Mouse (Mus musculus): Measurements from ENCODE around the gene Zar1. TPM values are rescaled to one million over a fixed set of nuclear protein-coding genes. Genes with fewer than 3 reads are reported as not detected.
A peak's percentile ranks its signal among the peaks of the same experiment; 100 is the strongest.
"Not testable (repeated sequence)": the region's sequence is repeated elsewhere in the genome, so short reads cannot be mapped to it uniquely, and the experiment has no call there.

The Zar1 gene
- polyA plus RNA-seq (2012; rRNA removed): not detected in 2 replicates

DNA sequence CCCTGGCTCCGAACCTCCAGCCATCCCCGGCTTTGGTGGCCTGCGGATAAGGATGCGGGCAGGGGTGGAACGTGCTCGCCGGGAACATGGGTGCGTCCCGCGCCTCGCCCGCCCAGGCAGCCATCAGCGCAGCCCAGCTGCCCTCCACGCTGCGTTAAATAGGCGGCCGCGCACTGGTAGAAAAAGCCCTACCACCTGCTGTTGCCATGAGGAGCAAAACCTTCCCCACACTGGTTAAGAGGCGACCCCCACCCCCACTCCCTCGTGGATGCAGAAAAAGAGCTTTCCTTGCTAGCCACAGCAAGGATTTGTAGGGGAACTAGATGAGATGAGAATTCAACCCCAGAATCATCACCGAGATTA is at the start of gene Zar1:
Gene Zar1, minus strand, starts transcription at position 285 of the 363 bp plus-strand sequence.
- H3K27me3 ChIP-seq (ENCODE audit: control insufficient read depth, insufficient read depth, low read length); H3K27ac ChIP-seq (ENCODE audit: control insufficient read depth, insufficient read depth, low read depth, low read length); H3K4me1 ChIP-seq (ENCODE audit: control insufficient read depth, insufficient read depth, low read length); H3K36me3 ChIP-seq (ENCODE audit: control insufficient read depth, insufficient read depth, low read length): not testable (repeated sequence)
- peak within 1 kb of the TSS; percentile 28; the same call in 1 of the 2 replicates for H3K4me3 ChIP-seq (ENCODE audit: control insufficient read depth, low read depth, low read length)

DNA sequence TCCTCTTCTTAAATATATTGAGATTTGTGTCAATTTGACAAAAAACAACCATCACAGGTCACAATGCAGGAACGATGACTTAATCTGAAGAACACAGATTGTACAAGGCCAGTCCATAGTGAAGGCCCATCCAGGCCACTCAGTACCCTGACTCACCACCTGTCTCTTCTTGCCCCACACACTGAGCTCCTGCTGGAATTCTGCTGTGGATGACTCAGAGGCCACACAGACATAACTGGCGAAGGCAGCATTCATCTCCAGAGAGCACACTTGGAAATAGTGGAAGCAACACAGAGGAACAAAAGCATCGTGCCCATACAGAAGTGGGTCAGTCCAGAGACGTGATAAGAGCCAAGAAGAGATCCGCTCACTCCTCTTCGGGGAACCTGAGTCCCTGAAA is 49.0 kb upstream of the Zar1 start:
- Histone ChIP-seq H3K4me3 (ENCODE audit: control insufficient read depth, low read depth, low read length) (no peak overlapping the region), H3K27me3 (ENCODE audit: control insufficient read depth, insufficient read depth, low read length) (no peaks in the 10 kb centered on the region), H3K36me3 (ENCODE audit: control insufficient read depth, insufficient read depth, low read length) (no peaks in the 10 kb centered on the region), H3K27ac (ENCODE audit: control insufficient read depth, insufficient read depth, low read depth, low read length) (no peak overlapping the region), H3K4me1 (ENCODE audit: control insufficient read depth, insufficient read depth, low read length) (no peaks in the 10 kb centered on the region)
- TF ChIP-seq CTCF (IDR thresholded peaks at IDR 0.05; ENCODE audit: control insufficient read depth, insufficient read depth, insufficient replicate concordance, low read depth, low read length): no peak

DNA sequence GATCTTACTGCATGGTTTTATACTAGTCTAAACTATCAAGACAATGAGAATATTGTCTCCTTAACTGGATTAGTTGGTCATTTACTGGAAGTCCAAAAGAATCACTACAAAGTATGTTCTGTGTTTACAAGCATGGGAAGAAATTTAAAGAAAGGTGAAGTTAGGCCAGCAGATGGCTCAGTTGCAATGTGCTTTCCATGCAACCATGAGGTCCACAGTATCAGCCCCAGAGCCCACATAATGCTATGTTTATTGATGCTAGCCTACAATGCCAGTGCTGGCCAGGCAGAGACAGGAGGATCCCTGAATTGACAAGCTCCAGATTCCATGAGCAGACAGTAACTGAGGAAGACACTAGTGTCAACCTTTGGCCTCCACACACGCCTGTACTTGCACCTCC is 40.0 kb upstream of the Zar1 start:
- Histone ChIP-seq H3K27me3 (ENCODE audit: control insufficient read depth, insufficient read depth, low read length) (no peaks in the 10 kb centered on the region), H3K4me3 (ENCODE audit: control insufficient read depth, low read depth, low read length) (no peak overlapping the region), H3K36me3 (ENCODE audit: control insufficient read depth, insufficient read depth, low read length) (no peaks in the 10 kb centered on the region), H3K27ac (ENCODE audit: control insufficient read depth, insufficient read depth, low read depth, low read length) (no peak overlapping the region), H3K4me1 (ENCODE audit: control insufficient read depth, insufficient read depth, low read length) (no peaks in the 10 kb centered on the region)
- TF ChIP-seq POLR2A (IDR thresholded peaks at IDR 0.05; ENCODE audit: control insufficient read depth, low read depth, low read length): no peak
- TF ChIP-seq CTCF (IDR thresholded peaks at IDR 0.05; ENCODE audit: control insufficient read depth, insufficient read depth, insufficient replicate concordance, low read depth, low read length): no peak

DNA sequence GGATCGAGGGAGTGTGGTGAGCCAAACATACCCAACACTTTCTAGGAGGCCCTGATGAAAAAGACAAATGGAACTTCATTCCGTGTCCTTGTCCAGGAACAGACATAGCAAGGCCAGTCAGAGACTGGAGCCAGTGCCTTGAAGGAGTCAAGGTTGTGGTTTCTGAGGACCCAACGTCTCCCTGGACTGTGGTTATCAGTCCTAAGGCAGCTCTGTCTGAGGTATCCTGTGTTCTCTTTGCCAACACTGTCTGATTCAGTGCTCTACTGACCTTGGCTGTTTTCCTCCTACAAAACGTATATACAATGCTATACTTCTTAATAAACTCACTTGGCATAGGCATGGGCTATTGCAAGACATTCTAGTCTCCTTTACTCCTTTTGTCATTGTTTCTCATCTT is 36.4 kb upstream of the Zar1 start:
- H3K4me1 ChIP-seq (ENCODE audit: control insufficient read depth, insufficient read depth, low read length): no peaks in the 10 kb centered on the region
- no peak overlapping the region for H3K4me3 ChIP-seq (ENCODE audit: control insufficient read depth, low read depth, low read length)
- no peak overlapping the region for H3K27ac ChIP-seq (ENCODE audit: control insufficient read depth, insufficient read depth, low read depth, low read length)
- TF ChIP-seq POLR2A (IDR thresholded peaks at IDR 0.05; ENCODE audit: control insufficient read depth, low read depth, low read length) (no peak), CTCF (IDR thresholded peaks at IDR 0.05; ENCODE audit: control insufficient read depth, insufficient read depth, insufficient replicate concordance, low read depth, low read length) (no peak)
- H3K36me3 ChIP-seq (ENCODE audit: control insufficient read depth, insufficient read depth, low read length): no peaks in the 10 kb centered on the region
- H3K27me3 ChIP-seq (ENCODE audit: control insufficient read depth, insufficient read depth, low read length): no peaks in the 10 kb centered on the region

DNA sequence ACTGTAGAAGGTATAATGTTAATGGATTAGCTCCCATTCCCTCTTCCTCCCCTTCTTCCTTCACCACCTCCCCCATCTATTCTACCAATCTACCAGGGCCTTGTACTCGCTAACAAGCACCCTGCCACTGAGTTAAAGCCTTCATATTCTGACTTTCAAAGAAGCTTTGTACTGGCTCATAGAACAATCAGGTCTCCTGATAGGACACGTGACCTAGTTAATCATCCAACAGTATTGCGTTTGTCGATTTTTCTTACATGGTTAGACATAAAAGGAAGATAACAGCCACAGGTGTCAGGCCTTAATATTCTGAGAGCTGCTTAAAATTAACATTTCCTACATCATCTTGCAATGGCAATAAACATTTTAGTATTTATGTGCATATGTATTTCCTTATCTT is 22.1 kb upstream of the Zar1 start:
- TF ChIP-seq POLR2A (IDR thresholded peaks at IDR 0.05; ENCODE audit: control insufficient read depth, low read depth, low read length) (no peak), CTCF (IDR thresholded peaks at IDR 0.05; ENCODE audit: control insufficient read depth, insufficient read depth, insufficient replicate concordance, low read depth, low read length) (no peak)
- Histone ChIP-seq H3K36me3 (ENCODE audit: control insufficient read depth, insufficient read depth, low read length) (no peaks in the 10 kb centered on the region), H3K27me3 (ENCODE audit: control insufficient read depth, insufficient read depth, low read length) (no peaks in the 10 kb centered on the region), H3K27ac (ENCODE audit: control insufficient read depth, insufficient read depth, low read depth, low read length) (no peak overlapping the region), H3K4me1 (ENCODE audit: control insufficient read depth, insufficient read depth, low read length) (no peaks in the 10 kb centered on the region), H3K4me3 (ENCODE audit: control insufficient read depth, low read depth, low read length) (no peak overlapping the region)

DNA sequence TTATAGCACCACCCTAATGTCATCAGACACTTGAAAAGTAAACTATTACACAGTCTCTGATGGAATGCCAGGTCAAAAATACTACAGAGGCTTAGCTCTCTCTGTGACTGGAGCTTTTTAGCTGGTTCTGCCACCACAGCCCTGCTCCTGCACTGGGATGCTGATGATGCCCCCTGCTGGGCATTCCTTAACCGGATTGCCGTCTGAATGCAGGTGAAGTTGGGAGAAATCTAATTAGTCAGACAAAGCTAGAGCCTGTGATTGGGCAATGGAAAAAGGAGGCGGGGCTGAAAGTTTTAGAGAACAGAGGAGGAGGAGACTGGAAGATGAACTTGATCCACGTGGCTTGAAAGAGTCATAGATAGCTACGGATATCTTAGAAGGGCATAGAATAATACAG is 20.0 kb upstream of the Zar1 start:
- Histone ChIP-seq H3K4me3 (ENCODE audit: control insufficient read depth, low read depth, low read length) (no peak overlapping the region), H3K36me3 (ENCODE audit: control insufficient read depth, insufficient read depth, low read length) (no peaks in the 10 kb centered on the region), H3K27ac (ENCODE audit: control insufficient read depth, insufficient read depth, low read depth, low read length) (no peak overlapping the region), H3K4me1 (ENCODE audit: control insufficient read depth, insufficient read depth, low read length) (no peaks in the 10 kb centered on the region), H3K27me3 (ENCODE audit: control insufficient read depth, insufficient read depth, low read length) (no peaks in the 10 kb centered on the region)
- TF ChIP-seq POLR2A (IDR thresholded peaks at IDR 0.05; ENCODE audit: control insufficient read depth, low read depth, low read length) (no peak), CTCF (IDR thresholded peaks at IDR 0.05; ENCODE audit: control insufficient read depth, insufficient read depth, insufficient replicate concordance, low read depth, low read length) (peak; percentile 44; the same call in 1 of the 2 replicates)

DNA sequence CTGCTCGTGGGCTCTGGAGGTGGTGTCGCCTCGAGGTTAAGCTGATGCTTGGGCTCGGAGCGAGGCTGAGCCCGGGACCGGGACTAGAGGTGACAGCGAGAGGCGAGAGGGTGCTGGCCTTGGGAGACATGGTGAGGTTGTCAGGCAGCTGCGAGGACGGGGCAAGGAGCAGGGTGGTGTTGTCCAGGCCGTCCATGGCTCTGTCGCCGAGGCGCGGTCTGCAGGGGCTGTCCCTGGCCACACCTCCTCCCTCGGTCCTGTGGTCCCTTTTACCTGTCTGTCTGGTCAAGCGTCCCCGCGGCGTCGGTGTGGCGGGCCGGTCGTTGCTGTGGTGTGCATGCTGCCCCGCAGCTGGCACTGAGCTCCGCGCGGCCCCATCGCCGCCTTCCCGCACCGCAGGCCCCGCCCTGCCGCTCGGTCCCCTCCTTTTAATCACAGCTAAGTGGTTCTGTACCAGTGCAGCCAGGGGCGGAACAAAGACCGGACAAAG is 6.2 kb upstream of the Zar1 start, which contains the start of gene Gm5868:
Gene Gm5868, minus strand, starts transcription at position 360 of the 490 bp plus-strand sequence.
- TF ChIP-seq POLR2A (IDR thresholded peaks at IDR 0.05; ENCODE audit: control insufficient read depth, low read depth, low read length): no peak

DNA sequence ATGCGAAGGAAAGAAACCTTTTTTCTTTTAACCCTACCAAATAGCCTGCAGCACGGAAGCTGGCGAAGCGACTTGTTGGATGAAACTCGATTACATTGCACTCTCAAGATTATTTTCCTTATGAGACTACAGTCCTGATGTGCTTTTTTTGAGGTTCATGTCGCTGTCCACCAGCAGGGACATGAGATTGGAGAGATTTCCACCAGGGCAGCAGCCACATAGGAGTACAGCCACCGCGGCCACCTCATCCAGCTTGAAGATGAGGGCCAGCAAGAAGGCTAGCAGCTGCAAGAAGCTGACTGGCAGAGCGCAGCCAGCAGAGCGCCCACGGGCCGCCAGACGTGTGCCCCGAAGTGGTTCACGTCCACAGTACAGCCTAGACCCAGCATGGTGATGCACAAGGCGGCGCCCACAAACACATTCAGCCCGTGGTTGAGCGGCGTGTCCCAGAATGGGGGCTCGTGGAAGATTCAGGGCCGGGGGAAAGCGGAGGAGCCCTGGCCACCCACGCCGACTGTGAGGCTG is 5.7 kb upstream of the Zar1 start:
- H3K36me3 ChIP-seq (ENCODE audit: control insufficient read depth, insufficient read depth, low read length); H3K4me1 ChIP-seq (ENCODE audit: control insufficient read depth, insufficient read depth, low read length); H3K27ac ChIP-seq (ENCODE audit: control insufficient read depth, insufficient read depth, low read depth, low read length); H3K27me3 ChIP-seq (ENCODE audit: control insufficient read depth, insufficient read depth, low read length): not testable (repeated sequence)
- peak overlapping the region; percentile 39 for H3K4me3 ChIP-seq (ENCODE audit: control insufficient read depth, low read depth, low read length)

More for the DNA sequence above, 6.2 kb upstream of the Zar1 start, which contains the start of gene Gm5868:
- H3K27me3 ChIP-seq (ENCODE audit: control insufficient read depth, insufficient read depth, low read length): no peaks in the 10 kb centered on the region
- H3K27ac ChIP-seq (ENCODE audit: control insufficient read depth, insufficient read depth, low read depth, low read length): no peak within 1 kb of the TSS
- no peaks in the 10 kb centered on the region for H3K36me3 ChIP-seq (ENCODE audit: control insufficient read depth, insufficient read depth, low read length)
- peak within 1 kb of the TSS; percentile 39 for H3K4me3 ChIP-seq (ENCODE audit: control insufficient read depth, low read depth, low read length)
- H3K4me1 ChIP-seq (ENCODE audit: control insufficient read depth, insufficient read depth, low read length): peaks cover 5% of the 10 kb centered on the region

DNA sequence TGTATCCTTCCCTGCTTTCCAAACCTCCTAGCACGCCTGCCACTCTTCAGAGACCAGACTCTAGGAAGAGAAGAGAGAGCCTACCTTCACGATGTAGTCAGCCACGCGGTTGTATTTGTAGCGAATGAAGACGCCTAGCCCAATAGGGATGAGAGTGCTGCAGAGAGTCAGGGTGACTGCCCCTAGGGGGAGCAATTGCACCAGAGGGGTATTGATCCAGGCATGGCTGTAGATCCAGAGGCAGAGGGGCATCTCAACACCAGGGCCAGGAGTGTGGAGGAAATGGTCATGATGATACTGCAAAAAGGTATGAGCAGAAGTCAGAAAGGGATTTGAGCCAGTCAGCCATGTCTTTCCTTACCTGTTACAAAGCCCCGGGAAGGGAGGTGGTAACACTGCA is 5.1 kb upstream of the Zar1 start:
- not testable (repeated sequence) for H3K36me3 ChIP-seq (ENCODE audit: control insufficient read depth, insufficient read depth, low read length); H3K27me3 ChIP-seq (ENCODE audit: control insufficient read depth, insufficient read depth, low read length); H3K4me1 ChIP-seq (ENCODE audit: control insufficient read depth, insufficient read depth, low read length)

DNA sequence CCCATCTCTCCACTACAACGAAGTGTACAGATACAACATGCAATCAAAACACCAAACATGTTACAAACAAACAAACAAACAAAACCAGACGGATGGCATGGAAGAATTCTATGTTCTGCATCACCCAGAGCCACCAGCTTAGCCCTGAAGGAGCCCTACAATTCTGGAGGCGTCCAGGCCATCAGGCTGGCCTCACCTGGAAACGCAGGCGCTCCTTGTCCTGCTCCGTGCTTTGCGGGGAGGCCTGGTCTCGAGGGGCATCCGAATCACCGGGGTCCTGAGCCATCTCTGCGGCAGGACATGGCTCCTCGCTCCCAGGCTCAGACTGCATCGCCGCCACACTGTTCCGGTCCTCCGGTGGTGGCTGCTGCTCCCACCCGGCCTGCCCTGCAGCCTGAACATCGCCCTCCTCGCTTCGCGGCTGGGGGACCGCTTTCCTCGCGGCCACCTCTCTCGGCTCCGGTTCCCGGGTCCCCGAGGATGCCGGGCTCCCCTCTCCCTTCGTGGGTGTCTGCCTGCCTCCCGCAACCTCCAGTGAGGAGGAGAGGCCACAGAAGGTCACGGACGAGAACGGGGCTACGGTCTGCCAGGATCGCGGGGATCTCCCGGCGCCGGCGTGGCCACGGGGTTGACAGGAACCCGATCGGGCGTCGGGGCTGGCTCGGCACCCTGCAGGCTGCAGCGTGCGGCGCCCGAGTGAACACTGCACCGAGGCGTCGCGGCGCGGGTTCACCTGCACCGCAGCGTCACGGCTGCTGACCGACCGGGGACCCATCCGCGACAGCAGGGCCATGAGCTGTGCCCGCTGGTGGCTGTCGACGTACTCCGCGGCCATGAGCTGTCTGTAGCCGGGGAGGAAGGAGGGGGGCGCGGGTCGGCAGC is 725 bp downstream of the Zar1 start:
- not testable (repeated sequence) for H3K27ac ChIP-seq (ENCODE audit: control insufficient read depth, insufficient read depth, low read depth, low read length); H3K36me3 ChIP-seq (ENCODE audit: control insufficient read depth, insufficient read depth, low read length); H3K27me3 ChIP-seq (ENCODE audit: control insufficient read depth, insufficient read depth, low read length); H3K4me1 ChIP-seq (ENCODE audit: control insufficient read depth, insufficient read depth, low read length)
- H3K4me3 ChIP-seq (ENCODE audit: control insufficient read depth, low read depth, low read length): peak overlapping the region; percentile 28; the same call in 1 of the 2 replicates

More for the DNA sequence above, 5.1 kb upstream of the Zar1 start:
- H3K4me3 ChIP-seq (ENCODE audit: control insufficient read depth, low read depth, low read length); H3K27ac ChIP-seq (ENCODE audit: control insufficient read depth, insufficient read depth, low read depth, low read length): not testable (repeated sequence)
